Mouse (Mus musculus): ENCODE measurements around the gene Gatad1.

DNA sequence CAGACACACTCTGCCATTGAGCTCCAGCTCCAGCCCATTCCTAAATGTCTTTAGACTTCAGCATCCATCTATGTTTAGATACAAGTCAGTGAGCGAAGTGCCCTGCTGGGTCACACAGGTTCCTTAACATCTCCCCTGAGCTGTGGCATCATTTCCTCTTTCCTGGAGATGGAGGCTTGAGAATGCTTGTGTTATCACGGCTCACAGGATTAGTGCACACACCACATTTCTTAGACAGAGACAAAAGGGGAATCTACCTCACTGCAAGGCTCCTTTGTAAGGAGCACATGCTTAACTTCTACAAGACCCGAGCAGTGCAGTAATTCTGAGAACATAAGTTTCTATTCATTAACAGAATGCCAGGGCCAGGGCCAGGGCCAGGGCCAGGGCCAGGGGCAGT, 39.0 kb upstream of the Gatad1 start:
- TF ChIP-seq CTCF (IDR thresholded peaks at IDR 0.05; ENCODE audit: low read depth, low read length) (no peak), TAL1 (conservative IDR thresholded peaks at IDR 0.05; ENCODE audit: low read depth, low read length) (no peak), GATA1 (IDR thresholded peaks at IDR 0.05; ENCODE audit: borderline replicate concordance, low read length) (no peak), GATA2 (IDR thresholded peaks at IDR 0.05; ENCODE audit: borderline replicate concordance, low read depth, low read length) (no peak), POLR2AphosphoS5 (IDR thresholded peaks at IDR 0.05; ENCODE audit: insufficient replicate concordance, low read depth, low read length) (no peak)
